Mouse (Mus musculus) midbrain, embryonic 12.5 days (tissue): ENCODE results near the gene Chga. TPM values are rescaled to one million over a fixed set of nuclear protein-coding genes. Genes with fewer than 3 reads are reported as not detected.

ENCODE experiments used
- ATAC-seq: fragments of 200-750 bp; cut with Nextera tagmentation; 2 replicates; pipeline ENCODE4 v1.8.0; 2017; ENCODE audit warnings: low read depth, moderate TSS enrichment, moderate library complexity; ENCODE audit not compliant: low FRiP score
- H3K27ac ChIP-seq: fragments of 300-500 bp; sonication (generic); replicated peaks from 2 replicates; pipeline ENCODE4 v1.5.1; 2016; ENCODE audit warnings: mild to moderate bottlenecking
- H3K27me3 ChIP-seq: fragments of 300-500 bp; sonication (generic); 2 replicates; pipeline ENCODE4 v1.6.1; 2016; ENCODE audit warnings: mild to moderate bottlenecking
- H3K36me3 ChIP-seq: fragments of 300-500 bp; sonication (generic); 2 replicates; pipeline ENCODE4 v1.6.1; 2016
- H3K4me1 ChIP-seq: fragments of 300-500 bp; sonication (generic); 2 replicates; pipeline ENCODE4 v1.6.1; 2016
- H3K4me2 ChIP-seq: fragments of 300-500 bp; sonication (generic); replicated peaks from 2 replicates; pipeline ENCODE4 v1.6.1; 2016; ENCODE audit warnings: mild to moderate bottlenecking, moderate library complexity
- H3K4me3 ChIP-seq: fragments of 300-500 bp; sonication (generic); 2 replicates; pipeline ENCODE4 v1.5.1; 2016; ENCODE audit warnings: mild to moderate bottlenecking
- H3K9ac ChIP-seq: fragments of 300-500 bp; sonication (generic); replicated peaks from 2 replicates; pipeline ENCODE4 v1.6.1; 2016; ENCODE audit warnings: mild to moderate bottlenecking, moderate library complexity
- H3K9me3 ChIP-seq: fragments of 300-500 bp; sonication (generic); 2 replicates; pipeline ENCODE4 v1.6.1; 2016; ENCODE audit warnings: mild to moderate bottlenecking
- WGBS: fragments of 180-500 bp; shearing (Covaris S2); methylation state at CpG from one replicate; pipeline ENCODE4 v1.1.7; 2016; 5-methylcytosine and 5-hydroxymethylcytosine counted together
- polyA plus RNA-seq: library from polyadenylated mRNA; unstranded; fragments of >200 nt; fragmentation: Nextera tagmentation; extraction: Ambion mirVana; gene quantifications from 2 replicates; pipeline ENCODE4 v1.2.1, GENCODE M21; 2016

Chga gene
- polyA plus RNA-seq, 1 experiment from 2014 or later: 44.6 TPM

DNA sequence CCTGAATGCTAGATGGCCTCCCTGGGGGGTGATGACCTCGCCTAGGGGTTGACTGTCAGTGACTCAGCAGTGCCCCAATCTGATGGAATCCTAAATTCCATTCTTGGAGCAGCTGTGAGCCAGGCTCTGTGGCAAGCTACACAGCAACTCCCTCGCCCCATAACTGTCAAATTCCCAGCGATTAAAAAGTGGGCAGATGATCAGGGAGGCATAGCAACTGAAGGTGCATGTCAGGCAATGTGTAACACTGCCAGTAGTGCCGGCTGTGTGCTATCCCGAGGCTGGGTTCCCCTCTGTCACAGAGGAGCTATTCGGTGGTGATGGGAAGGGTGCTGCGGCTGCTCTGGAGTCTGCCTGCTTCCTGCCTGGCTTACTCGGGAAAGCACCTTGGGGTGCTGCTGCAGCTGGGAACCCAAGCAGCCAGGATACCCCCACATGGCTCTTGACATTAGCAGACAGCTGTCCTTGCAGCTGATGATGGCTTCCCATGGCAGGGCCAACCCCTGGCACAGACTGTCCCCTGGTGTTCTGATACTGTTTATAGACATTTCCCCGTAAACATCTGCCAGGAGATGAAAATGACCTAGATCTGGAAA, 31.6 kb downstream of the Chga start:
- Histone ChIP-seq H3K4me2 (no peak overlapping the region), H3K27me3 (no peaks in the 10 kb centered on the region), H3K36me3 (0 out of 2 replicates have a peak, but pooled peaks cover 3% of the 10 kb centered on the region), H3K4me3 (no peak overlapping the region), H3K4me1 (no peaks in the 10 kb centered on the region), H3K27ac (no peak overlapping the region), H3K9ac (no peak overlapping the region), H3K9me3 (no peaks in the 10 kb centered on the region)
- WGBS: 84% methylated on average over 9 of the region's 9 CpGs
- ATAC-seq: no peak

DNA sequence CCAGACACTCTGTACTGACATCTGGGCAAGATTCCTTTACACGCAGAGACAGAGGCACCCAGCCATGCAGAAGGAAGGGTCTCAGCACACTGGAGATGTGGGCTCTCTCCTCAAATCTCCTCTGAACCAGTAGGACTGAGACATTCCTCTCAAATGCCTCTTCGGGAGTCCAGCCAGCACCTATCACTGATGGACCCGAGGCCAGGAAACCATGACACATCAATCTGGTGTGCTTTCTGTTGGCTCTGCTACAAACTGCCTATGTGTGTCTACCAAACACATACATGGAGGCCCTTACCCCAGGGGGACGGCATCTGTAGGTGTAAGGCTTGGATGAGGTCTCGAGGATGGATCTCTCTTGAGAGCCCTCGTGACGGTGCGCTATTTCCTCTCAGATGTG, 32.3 kb downstream of the Chga start:
- ATAC-seq: no peak
- no peak overlapping the region for H3K9ac ChIP-seq
- H3K4me3 ChIP-seq: no peak overlapping the region
- no peaks in the 10 kb centered on the region for H3K4me1 ChIP-seq
- H3K4me2 ChIP-seq: no peak overlapping the region
- no peaks in the 10 kb centered on the region for H3K27me3 ChIP-seq
- H3K9me3 ChIP-seq: no peaks in the 10 kb centered on the region
- H3K27ac ChIP-seq: no peak overlapping the region
- 91% methylated on average over 8 of the region's 8 CpGs for WGBS
- H3K36me3 ChIP-seq: 0 out of 2 replicates have a peak, but pooled peaks cover 3% of the 10 kb centered on the region

DNA sequence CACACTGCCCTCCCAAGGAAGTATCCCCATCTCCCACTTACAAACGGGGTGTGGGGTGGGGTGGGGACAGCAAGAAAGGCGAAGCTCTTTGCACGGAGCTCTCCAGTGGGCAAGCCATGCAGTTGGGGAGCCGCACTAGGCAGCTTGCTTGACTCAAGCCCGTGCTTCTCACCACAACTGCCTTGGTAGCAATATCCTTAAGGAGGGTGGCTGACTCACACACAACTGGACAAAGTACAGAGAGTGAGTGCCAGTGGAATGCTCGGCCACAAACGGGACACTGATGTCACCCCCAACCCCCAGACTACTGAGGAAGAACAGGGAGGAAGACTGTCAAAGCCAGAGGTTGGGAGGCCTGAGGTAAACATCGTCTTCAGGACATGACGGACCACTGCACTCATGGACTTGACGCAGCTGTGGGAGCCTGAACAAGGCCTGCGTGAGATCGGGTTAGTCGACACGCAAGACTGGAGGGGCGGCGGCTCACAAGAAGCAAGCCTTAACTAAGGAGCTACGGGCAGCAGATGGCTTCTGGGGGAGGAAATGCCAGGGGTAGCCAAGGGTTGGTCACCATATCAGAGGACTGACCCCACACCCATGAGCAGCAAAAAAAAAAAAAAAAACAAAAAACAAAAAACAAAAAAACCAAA, 36.1 kb downstream of the Chga start:
- Histone ChIP-seq H3K27ac (no peak overlapping the region), H3K4me1 (peaks cover 15% of the 10 kb centered on the region), H3K9me3 (no peaks in the 10 kb centered on the region), H3K36me3 (0 out of 2 replicates have a peak, but pooled peaks cover 3% of the 10 kb centered on the region), H3K27me3 (no peaks in the 10 kb centered on the region), H3K4me3 (no peak overlapping the region), H3K9ac (no peak overlapping the region), H3K4me2 (no peak overlapping the region)
- no peak for ATAC-seq
- 91% methylated on average over 17 of the region's 17 CpGs for WGBS

DNA sequence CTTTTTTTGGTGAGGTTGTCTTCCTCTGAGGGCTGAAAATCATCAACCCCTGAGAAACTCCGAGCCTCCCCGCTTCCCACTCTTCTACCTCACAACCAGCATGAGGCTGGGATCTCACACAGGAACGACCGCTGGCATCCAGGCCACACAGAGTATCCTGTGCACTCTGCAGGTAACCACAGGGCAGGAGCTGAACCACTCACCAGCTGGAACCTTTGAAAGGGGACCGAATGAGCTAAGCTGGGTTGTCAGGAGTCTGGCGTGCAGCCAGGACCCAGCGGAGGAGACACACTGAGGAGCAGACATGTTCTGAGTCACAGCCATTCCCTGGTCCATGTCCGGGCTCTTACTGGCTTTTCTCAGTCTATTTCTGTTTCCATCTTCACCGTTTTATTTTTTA, 38.9 kb downstream of the Chga start:
- WGBS: 73% methylated on average over 9 of the region's 9 CpGs
- H3K36me3 ChIP-seq: 0 out of 2 replicates have a peak, but pooled peaks cover 2% of the 10 kb centered on the region
- H3K9me3 ChIP-seq: no peaks in the 10 kb centered on the region
- 0 out of 2 replicates have a peak overlapping the region, but pooled peaks have one; percentile 1 for H3K27ac ChIP-seq
- H3K4me3 ChIP-seq: no peak overlapping the region
- no peak overlapping the region for H3K9ac ChIP-seq
- no peak for ATAC-seq
- no peak overlapping the region for H3K4me2 ChIP-seq
- H3K4me1 ChIP-seq: peaks cover 15% of the 10 kb centered on the region
- H3K27me3 ChIP-seq: no peaks in the 10 kb centered on the region

GRCm38 (mm10) chr12:102594627-102595026, 39.9 kb downstream of the Chga start:
- 74% methylated on average over 9 of the region's 9 CpGs for WGBS
- Histone ChIP-seq H3K27me3 (no peaks in the 10 kb centered on the region), H3K27ac (no peak overlapping the region), H3K36me3 (0 out of 2 replicates have a peak, but pooled peaks cover 2% of the 10 kb centered on the region), H3K4me1 (peaks cover 15% of the 10 kb centered on the region), H3K9me3 (no peaks in the 10 kb centered on the region), H3K9ac (no peak overlapping the region), H3K4me3 (no peak overlapping the region), H3K4me2 (no peak overlapping the region)
- no peak for ATAC-seq

DNA sequence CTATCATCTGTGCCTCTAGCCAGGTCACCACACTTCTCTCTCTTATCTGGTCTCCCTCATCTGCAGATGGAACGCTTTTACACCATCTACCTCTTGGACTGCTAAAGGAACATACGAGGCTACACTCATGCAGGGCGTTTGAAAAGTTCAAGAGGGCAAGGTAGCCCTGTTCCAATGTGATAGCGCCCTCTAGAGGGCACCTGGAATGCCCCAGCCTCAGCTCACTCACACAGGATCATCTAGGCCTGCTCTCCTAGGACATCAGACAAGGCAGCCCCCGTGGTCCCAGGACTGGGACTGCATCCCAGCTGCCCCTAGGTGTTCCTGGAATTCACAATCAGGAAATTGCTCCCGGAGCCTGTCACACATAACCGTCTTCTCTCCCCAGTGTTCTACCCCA, 41.6 kb downstream of the Chga start:
- Histone ChIP-seq H3K9ac (no peak overlapping the region), H3K4me3 (no peak overlapping the region), H3K27ac (no peak overlapping the region), H3K9me3 (no peaks in the 10 kb centered on the region), H3K27me3 (no peaks in the 10 kb centered on the region), H3K4me1 (peaks cover 27% of the 10 kb centered on the region), H3K4me2 (no peak overlapping the region), H3K36me3 (0 out of 2 replicates have a peak, but pooled peaks cover 2% of the 10 kb centered on the region)
- ATAC-seq: no peak
- WGBS: 85% methylated on average over 7 of the region's 7 CpGs

- no peak overlapping the region for H3K27ac ChIP-seq
- H3K9ac ChIP-seq: no peak overlapping the region
- 0 out of 2 replicates have a peak, but pooled peaks cover 2% of the 10 kb centered on the region for H3K36me3 ChIP-seq
- no peak overlapping the region for H3K4me2 ChIP-seq
- no peak overlapping the region for H3K4me3 ChIP-seq
- 87% methylated on average over 4 of the region's 4 CpGs for WGBS
- H3K4me1 ChIP-seq: peaks cover 38% of the 10 kb centered on the region
- H3K27me3 ChIP-seq: no peaks in the 10 kb centered on the region
- no peaks in the 10 kb centered on the region for H3K9me3 ChIP-seq
- ATAC-seq: no peak
Measured at GRCm38 (mm10) chr12:102597466-102597865, 42.7 kb downstream of the Chga start.

DNA sequence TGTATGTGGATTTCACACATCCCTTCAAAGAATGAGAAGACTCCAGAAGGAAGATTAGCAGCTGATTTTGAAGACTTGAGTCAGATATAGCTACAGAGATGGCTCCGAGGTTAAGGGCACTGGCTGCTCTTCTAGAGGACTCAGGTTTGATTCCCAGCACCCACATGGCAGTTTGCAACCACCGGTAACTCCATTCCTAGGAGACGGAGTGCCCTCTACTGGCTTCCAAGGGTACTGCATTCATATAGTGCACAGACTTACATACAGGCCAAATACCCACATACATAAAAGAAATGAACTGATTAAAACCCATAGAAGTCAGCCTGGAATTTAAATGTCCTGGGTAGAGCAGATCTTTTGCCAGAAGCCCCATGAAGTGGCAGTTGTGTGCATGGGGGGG, 43.8 kb downstream of the Chga start:
- H3K36me3 ChIP-seq: 0 out of 2 replicates have a peak, but pooled peaks cover 2% of the 10 kb centered on the region
- ATAC-seq: no peak
- no peak overlapping the region for H3K27ac ChIP-seq
- H3K4me1 ChIP-seq: peaks cover 36% of the 10 kb centered on the region
- WGBS: 92% methylated on average over 3 of the region's 3 CpGs
- no peak overlapping the region for H3K4me2 ChIP-seq
- H3K27me3 ChIP-seq: no peaks in the 10 kb centered on the region
- no peak overlapping the region for H3K9ac ChIP-seq
- no peak overlapping the region for H3K4me3 ChIP-seq
- no peaks in the 10 kb centered on the region for H3K9me3 ChIP-seq

- WGBS: 83% methylated on average over 7 of the region's 7 CpGs
Measured at GRCm38 (mm10) chr12:102599801-102600200, 45.0 kb downstream of the Chga start.

GRCm38 (mm10) chr12:102600345-102600744, 45.6 kb downstream of the Chga start:
- ATAC-seq: no peak
- Histone ChIP-seq H3K4me1 (peaks cover 25% of the 10 kb centered on the region), H3K4me3 (no peak overlapping the region), H3K27ac (no peak overlapping the region), H3K27me3 (no peaks in the 10 kb centered on the region), H3K9me3 (no peaks in the 10 kb centered on the region), H3K9ac (no peak overlapping the region), H3K4me2 (no peak overlapping the region), H3K36me3 (0 out of 2 replicates have a peak, but pooled peaks cover 2% of the 10 kb centered on the region)
- 76% methylated on average over 6 of the region's 6 CpGs for WGBS

More at GRCm38 (mm10) chr12:102599801-102600200, 45.0 kb downstream of the Chga start:
- Histone ChIP-seq H3K27me3 (no peaks in the 10 kb centered on the region), H3K4me3 (no peak overlapping the region), H3K9ac (no peak overlapping the region), H3K36me3 (0 out of 2 replicates have a peak, but pooled peaks cover 2% of the 10 kb centered on the region), H3K27ac (no peak overlapping the region), H3K4me2 (no peak overlapping the region), H3K9me3 (no peaks in the 10 kb centered on the region), H3K4me1 (peaks cover 25% of the 10 kb centered on the region)
- no peak; the same call in 1 of the 2 replicates for ATAC-seq

- Histone ChIP-seq H3K4me3 (no peak overlapping the region), H3K4me2 (no peak overlapping the region), H3K4me1 (peaks cover 25% of the 10 kb centered on the region), H3K9me3 (no peaks in the 10 kb centered on the region), H3K9ac (no peak overlapping the region), H3K36me3 (0 out of 2 replicates have a peak, but pooled peaks cover 2% of the 10 kb centered on the region), H3K27me3 (no peaks in the 10 kb centered on the region), H3K27ac (no peak overlapping the region)
- ATAC-seq: no peak
- WGBS: 27% methylated on average over 8 of the region's 8 CpGs
Measured at GRCm38 (mm10) chr12:102601847-102602246, 47.1 kb downstream of the Chga start.

- Histone ChIP-seq H3K36me3 (0 out of 2 replicates have a peak, but pooled peaks cover 2% of the 10 kb centered on the region), H3K9me3 (no peaks in the 10 kb centered on the region), H3K9ac (no peak overlapping the region), H3K4me2 (no peak overlapping the region), H3K27me3 (no peaks in the 10 kb centered on the region), H3K4me3 (no peak overlapping the region), H3K4me1 (peaks cover 25% of the 10 kb centered on the region), H3K27ac (no peak overlapping the region)
- ATAC-seq: no peak
- 80% methylated on average over 9 of the region's 9 CpGs for WGBS
Measured at GRCm38 (mm10) chr12:102602255-102603041, 47.7 kb downstream of the Chga start.
